Mouse (Mus musculus) cortical plate, adult 2 months (tissue): ENCODE results near the gene Kiss1.

Source experiments
- CTCF ChIP-seq: fragments of 200-500 bp; IDR thresholded peaks from 2 replicates; pipeline ENCODE4 v1.5.1; 2011; ENCODE audit warnings: mild to moderate bottlenecking, control low read depth, low read length; ENCODE audit not compliant: insufficient read depth; ENCODE audit errors: extremely low read depth
- POLR2A ChIP-seq: fragments of 200-500 bp; IDR thresholded peaks from 2 replicates; pipeline ENCODE4 v1.6.1; 2011; ENCODE audit warnings: mild to moderate bottlenecking, low read length, control low read depth; ENCODE audit not compliant: insufficient read depth; ENCODE audit errors: extremely low read depth

DNA sequence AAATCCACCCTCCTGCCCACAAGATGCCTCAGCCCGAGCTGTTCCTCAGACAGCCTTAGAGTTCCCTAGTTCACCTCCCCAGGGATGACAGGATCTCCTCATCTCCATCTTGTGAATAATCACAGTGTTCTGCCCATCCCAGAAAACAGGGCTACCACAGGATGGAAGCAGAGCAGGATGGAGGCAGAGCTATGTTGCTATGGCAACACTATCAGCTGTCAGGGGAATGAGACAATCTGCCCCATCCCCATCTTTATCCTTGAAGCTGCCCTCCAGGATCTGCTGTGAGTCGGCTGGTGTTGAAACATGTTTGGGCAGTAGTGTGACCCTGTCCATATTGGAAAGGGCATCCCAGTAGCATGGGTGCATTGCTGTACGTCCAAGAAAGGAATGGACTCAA is 9.5 kb downstream of the Kiss1 start:
- TF ChIP-seq CTCF: no peak
- no peak for TF ChIP-seq POLR2A
